Mouse (Mus musculus): ENCODE measurements around the gene Hspa12b.

DNA sequence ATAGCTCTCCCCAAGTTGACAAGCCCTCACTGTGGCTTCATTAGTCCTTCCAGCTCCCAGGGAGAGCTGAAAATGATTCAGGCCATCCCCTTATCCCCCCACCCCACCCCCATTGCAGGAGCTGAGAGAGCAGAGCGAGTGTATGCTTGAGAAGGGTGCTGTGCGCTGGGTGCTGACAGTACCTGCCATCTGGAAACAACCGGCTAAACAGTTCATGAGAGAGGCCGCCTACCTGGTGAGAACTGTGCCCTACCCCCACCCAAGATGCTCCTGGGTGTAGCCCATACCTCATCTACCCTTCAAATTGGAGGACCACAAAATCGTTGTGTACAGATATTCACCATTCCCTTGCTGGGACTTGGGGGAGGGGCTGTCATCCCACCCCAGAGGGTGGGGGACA lies 12.2 kb downstream of the Hspa12b start:
- TF ChIP-seq ZNF384 (IDR thresholded peaks at IDR 0.05; ENCODE audit: low read depth, low read length) (no peak), POLR2A (IDR thresholded peaks at IDR 0.05; ENCODE audit: low read depth, low read length) (no peak), CTCF (conservative IDR thresholded peaks at IDR 0.05 in 1 of 2, IDR thresholded peaks at IDR 0.05 in 1 of 2; ENCODE audit: low read depth in 2 of 2, low read length in 2 of 2) (no peak), USF1 (IDR thresholded peaks at IDR 0.05; ENCODE audit: low read depth, low read length) (no peak), UBTF (IDR thresholded peaks at IDR 0.05; ENCODE audit: low read depth, low read length) (no peak)
